Mouse (Mus musculus) forebrain, embryonic 11.5 days (tissue): ENCODE data around the gene Fry. TPM values are rescaled to one million over a fixed set of nuclear protein-coding genes. Genes with fewer than 3 reads are reported as not detected.

Experiments
- ATAC-seq: fragments of 200-750 bp; cut with Nextera tagmentation; replicated peaks from 2 replicates; pipeline ENCODE4 v1.8.0; 2017; ENCODE audit warnings: moderate TSS enrichment; ENCODE audit not compliant: low FRiP score
- DNase-seq: peaks from one replicate; pipeline ENCODE4 v3.0.0-alpha.2; 2017; ENCODE audit warnings: low spot score
- H3K27ac ChIP-seq: fragments of 300-500 bp; sonication (generic); 2 replicates; pipeline ENCODE4 v1.5.1; 2014; ENCODE audit warnings: low read depth, low read length
- H3K27me3 ChIP-seq: fragments of 300-500 bp; sonication (generic); 2 replicates; pipeline ENCODE4 v1.6.1; 2014; ENCODE audit warnings: mild to moderate bottlenecking, low read length, mixed read lengths; ENCODE audit not compliant: control insufficient read depth, insufficient read depth
- H3K36me3 ChIP-seq: fragments of 300-500 bp; sonication (generic); 2 replicates; pipeline ENCODE4 v1.6.1; 2014; ENCODE audit warnings: mild to moderate bottlenecking, low read length, moderate library complexity, mixed read lengths; ENCODE audit not compliant: control insufficient read depth, insufficient read depth
- H3K4me1 ChIP-seq: fragments of 300-500 bp; sonication (generic); replicated peaks from 2 replicates; pipeline ENCODE4 v1.6.1; 2014; ENCODE audit warnings: low read length, mixed read lengths; ENCODE audit not compliant: control insufficient read depth, insufficient read depth
- H3K4me2 ChIP-seq: fragments of 300-500 bp; sonication (generic); 2 replicates; pipeline ENCODE4 v1.6.1; 2014; ENCODE audit warnings: low read depth, mild to moderate bottlenecking, low read length, moderate library complexity, mixed read lengths; ENCODE audit not compliant: severe bottlenecking
- H3K4me3 ChIP-seq: fragments of 300-500 bp; sonication (generic); 2 replicates; pipeline ENCODE4 v1.5.1; 2014; ENCODE audit warnings: low read depth, low read length
- H3K9ac ChIP-seq: fragments of 300-500 bp; sonication (generic); 2 replicates; pipeline ENCODE4 v1.6.1; 2014; ENCODE audit warnings: low read length
- H3K9me3 ChIP-seq: fragments of 300-500 bp; sonication (generic); 2 replicates; pipeline ENCODE4 v1.6.1; 2016; ENCODE audit warnings: low read length, mixed read lengths; ENCODE audit not compliant: control insufficient read depth
- WGBS: fragments of 180-500 bp; shearing (Covaris S2); extraction: QIAGEN DNeasy Blood & Tissue Kit; methylation state at CpG from one replicate; pipeline ENCODE4 v1.1.7; 2014; 5-methylcytosine and 5-hydroxymethylcytosine counted together
- polyA plus RNA-seq: library from polyadenylated mRNA; unstranded; fragments of >200 nt; fragmentation: Nextera tagmentation; extraction: Ambion mirVana; gene quantifications from 2 replicates; pipeline ENCODE4 v1.2.1, GENCODE M21; 2014

The Fry gene
- polyA plus RNA-seq, 1 experiment from 2014 or later: 8.4 TPM

DNA sequence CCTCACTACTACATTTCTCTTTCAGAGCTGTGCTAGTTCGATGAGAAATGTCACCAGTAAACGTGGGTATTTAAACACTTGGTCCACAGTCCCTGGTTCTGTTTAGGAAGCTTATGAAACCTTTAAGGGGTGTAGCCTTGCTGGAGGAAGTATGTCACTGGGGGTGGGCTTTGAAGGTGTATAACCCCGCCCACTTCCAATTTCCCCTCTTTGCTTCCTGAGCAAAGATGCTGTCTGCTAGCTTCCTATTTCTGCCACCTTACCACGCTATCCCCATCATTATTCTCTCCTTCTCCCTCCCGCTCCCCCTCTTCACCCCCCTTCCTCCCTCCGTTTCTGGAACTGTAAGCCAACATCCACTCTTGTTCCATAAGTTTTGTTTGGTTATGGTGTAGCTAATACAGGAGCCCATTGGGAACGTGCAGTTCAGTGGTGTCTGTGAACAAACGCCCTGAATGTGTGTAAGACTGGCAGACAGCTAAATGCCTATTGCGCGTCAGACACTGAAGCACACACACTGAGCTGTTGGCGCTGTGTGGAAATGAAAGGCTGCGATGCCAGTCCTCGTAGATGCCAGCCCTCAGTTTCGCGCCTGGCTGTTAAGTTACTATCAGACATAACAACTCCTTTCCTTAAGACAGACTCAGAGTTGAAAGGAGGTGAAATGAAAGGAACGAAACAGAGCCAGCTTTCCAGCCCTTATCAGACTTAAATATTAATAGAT lies 37.8 kb downstream of the Fry start:
- WGBS: 87% methylated on average over 16 of the region's 16 CpGs
- H3K36me3 ChIP-seq: no peaks in the 10 kb centered on the region
- DNase-seq: no peak

DNA sequence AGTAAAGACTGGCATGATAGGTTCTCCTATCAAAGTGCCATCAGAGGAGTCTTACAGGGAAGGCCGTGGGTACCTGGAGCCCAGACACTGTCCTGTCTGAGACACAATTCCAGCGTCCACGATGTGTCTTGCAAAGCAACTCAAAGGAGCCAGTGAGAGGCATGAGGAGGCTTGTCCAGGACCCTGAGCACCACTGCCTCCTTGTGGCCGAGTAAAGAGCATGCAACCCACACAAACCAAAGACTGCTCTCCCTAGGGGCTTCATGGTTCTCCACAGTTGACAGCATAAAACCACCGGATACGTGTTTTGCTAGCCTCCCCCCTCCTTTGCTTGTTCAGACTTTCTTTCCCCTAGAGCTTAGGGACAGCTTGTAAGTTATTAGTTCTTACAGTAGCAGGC lies 39.2 kb downstream of the Fry start:
- peak; percentile 72 for DNase-seq
- 48% methylated on average over 6 of the region's 6 CpGs for WGBS

More for the DNA sequence above, 37.8 kb downstream of the Fry start:
- Histone ChIP-seq H3K4me2 (no peak overlapping the region), H3K9ac (no peak overlapping the region), H3K9me3 (no peaks in the 10 kb centered on the region), H3K27me3 (no peaks in the 10 kb centered on the region), H3K27ac (no peak overlapping the region), H3K4me3 (no peak overlapping the region), H3K4me1 (no peaks in the 10 kb centered on the region)
- ATAC-seq: no peak

DNA sequence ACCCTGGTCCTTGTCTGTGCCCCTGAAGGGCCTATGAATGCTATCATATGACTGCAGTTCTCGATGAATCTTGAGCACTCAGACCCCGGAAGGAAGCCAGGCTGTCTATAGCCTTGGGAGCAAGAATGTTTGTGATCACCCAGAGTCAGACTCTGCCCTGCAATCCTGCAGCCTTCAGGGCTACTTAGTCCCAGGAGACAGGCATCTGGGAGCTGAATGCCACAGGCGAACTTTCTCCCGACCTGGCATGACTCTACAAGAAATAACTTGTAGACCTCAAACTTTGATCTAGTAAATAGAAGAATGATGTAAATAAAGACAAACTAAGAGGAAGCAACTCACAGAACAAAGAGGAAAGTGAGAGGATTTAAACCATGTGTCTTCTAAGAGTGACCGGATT lies 40.7 kb downstream of the Fry start:
- no peaks in the 10 kb centered on the region for H3K4me1 ChIP-seq
- no peaks in the 10 kb centered on the region for H3K9me3 ChIP-seq
- DNase-seq (no peak), ATAC-seq (no peak)
- no peak overlapping the region for H3K4me2 ChIP-seq
- no peaks in the 10 kb centered on the region for H3K36me3 ChIP-seq
- H3K4me3 ChIP-seq: no peak overlapping the region
- no peak overlapping the region for H3K9ac ChIP-seq
- H3K27me3 ChIP-seq: no peaks in the 10 kb centered on the region
- H3K27ac ChIP-seq: no peak overlapping the region
- WGBS: 66% methylated on average over 5 of the region's 5 CpGs

More for the DNA sequence above, 39.2 kb downstream of the Fry start:
- H3K27me3 ChIP-seq: no peaks in the 10 kb centered on the region
- no peaks in the 10 kb centered on the region for H3K4me1 ChIP-seq
- H3K27ac ChIP-seq: no peak overlapping the region
- ATAC-seq: peak; percentile 53; the same call in 1 of the 2 replicates
- no peak overlapping the region for H3K9ac ChIP-seq
- H3K36me3 ChIP-seq: no peaks in the 10 kb centered on the region
- H3K4me3 ChIP-seq: no peak overlapping the region
- H3K9me3 ChIP-seq: no peaks in the 10 kb centered on the region
- no peak overlapping the region for H3K4me2 ChIP-seq

DNA sequence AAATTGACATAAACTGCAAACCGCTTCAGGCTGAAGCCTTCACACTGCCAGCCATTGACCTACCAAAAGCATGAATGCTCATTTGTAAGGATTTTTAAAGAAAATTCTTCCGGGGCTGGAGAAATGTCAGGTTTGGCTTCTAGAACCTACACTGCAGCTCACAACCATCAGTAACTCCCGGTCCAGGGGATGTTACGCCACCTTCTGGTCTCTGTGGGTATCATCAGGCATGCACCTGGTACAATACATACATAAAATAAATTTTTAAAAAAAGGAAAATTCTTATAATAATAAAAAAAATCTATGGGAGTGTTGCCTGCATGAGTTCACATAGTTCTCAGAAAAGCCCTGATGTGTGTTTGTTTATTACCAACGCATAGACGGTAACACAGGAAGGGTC lies 42.7 kb downstream of the Fry start:
- H3K9ac ChIP-seq: no peak overlapping the region
- H3K27me3 ChIP-seq: no peaks in the 10 kb centered on the region
- no peaks in the 10 kb centered on the region for H3K9me3 ChIP-seq
- DNase-seq (no peak), ATAC-seq (no peak)
- H3K4me1 ChIP-seq: no peaks in the 10 kb centered on the region
- H3K4me3 ChIP-seq: no peak overlapping the region
- no peak overlapping the region for H3K27ac ChIP-seq
- 84% methylated on average over 6 of the region's 6 CpGs for WGBS
- no peak overlapping the region for H3K4me2 ChIP-seq
- H3K36me3 ChIP-seq: no peaks in the 10 kb centered on the region

DNA sequence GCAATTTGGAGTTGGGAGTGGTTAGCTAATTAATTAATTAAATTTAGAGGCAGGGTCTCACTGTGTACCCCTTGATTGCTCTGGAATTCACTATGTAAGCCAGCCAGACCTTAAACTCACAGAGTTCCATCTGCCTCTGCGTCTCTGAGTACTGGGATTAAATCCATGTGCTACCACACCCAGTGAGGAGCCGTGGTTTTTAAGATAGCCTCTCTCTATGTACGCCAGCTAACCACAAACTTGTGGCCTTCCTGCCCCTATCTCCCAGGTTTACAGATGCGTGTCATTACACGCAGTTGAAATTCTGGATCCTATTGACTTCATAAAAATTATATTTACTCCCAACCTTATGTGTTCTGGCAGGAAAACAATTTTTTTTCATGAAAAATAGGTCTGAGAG lies 43.5 kb downstream of the Fry start:
- no peaks in the 10 kb centered on the region for H3K27me3 ChIP-seq
- H3K4me2 ChIP-seq: no peak overlapping the region
- no peak overlapping the region for H3K4me3 ChIP-seq
- no peak overlapping the region for H3K27ac ChIP-seq
- no peak for DNase-seq
- H3K9ac ChIP-seq: no peak overlapping the region
- H3K36me3 ChIP-seq: no peaks in the 10 kb centered on the region
- no peaks in the 10 kb centered on the region for H3K9me3 ChIP-seq
- no peak for ATAC-seq
- H3K4me1 ChIP-seq: no peaks in the 10 kb centered on the region
- 81% methylated on average over 5 of the region's 5 CpGs for WGBS

DNA sequence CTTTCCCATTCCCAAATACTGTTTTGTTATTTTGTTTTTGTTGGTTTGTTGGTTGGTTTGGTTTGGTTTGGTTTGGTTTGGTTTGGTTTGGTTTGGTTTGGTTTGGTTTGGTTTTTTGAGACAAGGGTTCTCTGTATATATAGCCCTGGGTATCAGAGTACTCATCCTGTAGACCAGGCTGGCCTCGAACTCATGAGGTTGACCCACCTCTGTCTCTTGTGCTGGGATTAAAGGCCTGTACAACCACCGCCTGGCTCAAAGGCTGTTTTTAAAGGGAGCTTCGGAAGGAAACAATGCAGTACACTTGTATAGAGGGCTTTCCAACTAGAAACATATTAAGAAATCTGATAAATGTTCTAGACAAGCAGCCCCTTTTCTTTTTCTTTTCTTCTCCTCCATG lies 46.2 kb downstream of the Fry start:
- no peak for DNase-seq
- Histone ChIP-seq H3K9me3 (no peaks in the 10 kb centered on the region), H3K27ac (no peak overlapping the region), H3K4me2 (no peak overlapping the region), H3K4me1 (no peaks in the 10 kb centered on the region), H3K9ac (no peak overlapping the region), H3K27me3 (no peaks in the 10 kb centered on the region), H3K4me3 (no peak overlapping the region), H3K36me3 (no peaks in the 10 kb centered on the region)
- 82% methylated on average over 3 of the region's 3 CpGs for WGBS
- no peak for ATAC-seq

DNA sequence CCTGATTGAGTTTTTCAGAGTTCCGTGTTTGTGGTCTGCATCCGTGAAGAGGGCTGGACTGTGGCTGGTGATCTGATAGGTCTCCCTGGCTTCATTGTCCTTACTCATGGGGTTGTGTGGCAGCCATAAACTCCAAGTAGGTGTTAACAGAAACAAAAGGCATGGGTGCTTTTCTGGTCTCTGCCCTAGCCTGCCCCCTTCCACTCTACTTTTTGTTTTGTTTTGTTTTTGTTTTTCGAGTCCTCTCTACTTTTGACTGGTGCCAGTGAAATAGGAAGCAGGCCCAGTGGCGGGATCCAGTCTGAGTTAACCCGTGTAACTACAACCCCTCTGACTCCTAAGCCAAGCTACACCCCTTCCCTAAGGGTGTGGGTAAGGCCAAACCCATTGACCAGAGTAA lies 48.4 kb downstream of the Fry start:
- H3K4me2 ChIP-seq: no peak overlapping the region
- H3K4me3 ChIP-seq: no peak overlapping the region

DNA sequence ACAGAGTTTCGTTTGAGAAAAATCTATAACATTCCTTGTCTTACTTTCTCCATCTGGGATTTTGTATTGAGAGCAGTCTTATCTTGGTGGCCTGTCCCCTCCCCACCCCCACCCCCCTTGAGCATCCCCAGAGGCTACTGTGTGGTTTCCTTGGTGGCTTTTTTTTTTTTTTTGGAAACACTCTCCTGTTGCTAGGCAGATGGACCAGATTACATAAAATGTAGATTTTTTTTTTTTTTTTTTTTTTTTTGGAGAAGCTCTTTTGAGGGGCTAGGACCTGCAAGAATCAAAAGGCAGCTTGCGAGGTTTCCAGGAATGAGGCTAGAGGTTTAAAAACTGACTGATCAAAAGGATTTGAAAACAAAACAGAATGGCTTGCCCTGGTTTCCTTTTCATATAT lies 48.8 kb downstream of the Fry start:
- Histone ChIP-seq H3K9ac (no peak overlapping the region), H3K27ac (no peak overlapping the region), H3K9me3 (no peaks in the 10 kb centered on the region), H3K27me3 (no peaks in the 10 kb centered on the region), H3K4me1 (no peaks in the 10 kb centered on the region), H3K4me3 (no peak overlapping the region), H3K4me2 (no peak overlapping the region), H3K36me3 (no peaks in the 10 kb centered on the region)
- no peak for ATAC-seq
- 69% methylated on average over 2 of the region's 2 CpGs for WGBS
- no peak for DNase-seq

More for the DNA sequence above, 48.4 kb downstream of the Fry start:
- H3K9ac ChIP-seq: no peak overlapping the region
- no peaks in the 10 kb centered on the region for H3K4me1 ChIP-seq
- H3K36me3 ChIP-seq: no peaks in the 10 kb centered on the region
- WGBS: 85% methylated on average over 5 of the region's 5 CpGs
- DNase-seq (no peak), ATAC-seq (0 out of 2 replicates have a peak, but pooled peaks have one; percentile 11)
- no peaks in the 10 kb centered on the region for H3K9me3 ChIP-seq
- no peak overlapping the region for H3K27ac ChIP-seq
- no peaks in the 10 kb centered on the region for H3K27me3 ChIP-seq

DNA sequence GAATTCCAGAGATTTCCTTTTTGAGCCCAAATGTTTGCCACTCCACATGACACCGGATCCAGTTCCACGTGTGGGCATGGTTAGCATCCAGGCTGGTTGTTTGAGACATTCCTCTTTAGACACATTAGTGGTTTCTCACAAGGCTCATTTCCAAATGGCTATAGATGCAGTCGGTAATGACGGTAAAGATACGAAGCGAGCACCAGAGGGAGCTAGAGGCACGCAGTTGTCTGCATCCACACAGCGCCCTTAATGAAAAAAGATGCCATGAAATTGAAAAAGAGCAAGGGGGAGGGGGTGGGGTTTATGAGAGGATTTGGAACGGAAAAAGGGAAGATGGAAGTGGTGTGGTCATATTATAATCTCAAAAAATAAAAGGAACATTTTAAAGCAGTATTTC lies 50.3 kb downstream of the Fry start:
- WGBS: 6% methylated on average over 9 of the region's 9 CpGs
- Histone ChIP-seq H3K4me3 (no peak overlapping the region), H3K4me2 (no peak overlapping the region), H3K9ac (no peak overlapping the region), H3K27me3 (no peaks in the 10 kb centered on the region), H3K4me1 (no peaks in the 10 kb centered on the region), H3K27ac (no peak overlapping the region), H3K36me3 (no peaks in the 10 kb centered on the region), H3K9me3 (no peaks in the 10 kb centered on the region)
- DNase-seq (peak; percentile 72), ATAC-seq (peak; percentile 84)
